Mouse (Mus musculus) heart, embryonic 11.5 days (tissue): Measurements from ENCODE around the gene Usp29. TPM values are rescaled to one million over a fixed set of nuclear protein-coding genes. Genes with fewer than 3 reads are reported as not detected.
"Not testable (repeated sequence)": the region's sequence is repeated elsewhere in the genome, so short reads cannot be mapped to it uniquely, and the experiment has no call there.

ENCODE experiments used
- ATAC-seq: fragments of 200-750 bp; cut with Nextera tagmentation; replicated peaks from 2 replicates; pipeline ENCODE4 v1.8.0; 2017; ENCODE audit warnings: moderate library complexity; ENCODE audit not compliant: insufficient number of reproducible peaks, low FRiP score, low TSS enrichment
- H3K27ac ChIP-seq: fragments of 300-500 bp; sonication (generic); 2 replicates; pipeline ENCODE4 v1.5.1; 2014; ENCODE audit warnings: mild to moderate bottlenecking, low read depth, low read length
- H3K27me3 ChIP-seq: fragments of 300-500 bp; sonication (generic); 2 replicates; pipeline ENCODE4 v1.6.1; 2014; ENCODE audit warnings: mild to moderate bottlenecking, low read length, mixed read lengths; ENCODE audit not compliant: control insufficient read depth, insufficient read depth
- H3K36me3 ChIP-seq: fragments of 300-500 bp; sonication (generic); 2 replicates; pipeline ENCODE4 v1.6.1; 2014; ENCODE audit warnings: mild to moderate bottlenecking, low read length, moderate library complexity, mixed read lengths; ENCODE audit not compliant: control insufficient read depth, insufficient read depth
- H3K4me1 ChIP-seq: fragments of 300-500 bp; sonication (generic); 2 replicates; pipeline ENCODE4 v1.6.1; 2014; ENCODE audit warnings: low read length; ENCODE audit not compliant: control insufficient read depth, insufficient read depth
- H3K4me2 ChIP-seq: fragments of 300-500 bp; sonication (generic); 2 replicates; pipeline ENCODE4 v1.6.1; 2014; ENCODE audit warnings: mild to moderate bottlenecking, moderate library complexity
- H3K4me3 ChIP-seq: fragments of 300-500 bp; sonication (generic); 2 replicates; pipeline ENCODE4 v1.5.1; 2014; ENCODE audit warnings: low read depth, low read length
- H3K9ac ChIP-seq: fragments of 300-500 bp; sonication (generic); 2 replicates; pipeline ENCODE4 v1.6.1; 2014; ENCODE audit warnings: mild to moderate bottlenecking, low read depth, low read length, moderate library complexity
- H3K9me3 ChIP-seq: fragments of 300-500 bp; sonication (generic); replicated peaks from 2 replicates; pipeline ENCODE4 v1.6.1; 2016; ENCODE audit warnings: low read length; ENCODE audit not compliant: control insufficient read depth
- WGBS: fragments of 180-500 bp; shearing (Covaris S2); extraction: QIAGEN DNeasy Blood & Tissue Kit; methylation state at CpG from one replicate; pipeline ENCODE4 v1.1.7; 2014; ENCODE audit not compliant: insufficient replicate concordance; 5-methylcytosine and 5-hydroxymethylcytosine counted together
- polyA plus RNA-seq: library from polyadenylated mRNA; unstranded; fragments of >200 nt; fragmentation: Nextera tagmentation; extraction: Ambion mirVana; gene quantifications from 2 replicates; pipeline ENCODE4 v1.2.1, GENCODE M21; 2014

The Usp29 gene
- polyA plus RNA-seq, 1 experiment from 2014 or later, result 15.5 TPM

GRCm38 (mm10) chr7:6753440-6753839, 23.1 kb downstream of the Usp29 start:
- Histone ChIP-seq H3K4me3 (no peak overlapping the region), H3K4me2 (no peak overlapping the region), H3K27ac (no peak overlapping the region), H3K9ac (no peak overlapping the region), H3K27me3 (no peaks in the 10 kb centered on the region), H3K36me3 (no peaks in the 10 kb centered on the region; the same call in 1 of the 2 replicates), H3K4me1 (peaks cover 10% of the 10 kb centered on the region; the same call in 1 of the 2 replicates), H3K9me3 (no peaks in the 10 kb centered on the region)
- WGBS, result 11% methylated on average over 4 of the region's 4 CpGs
- ATAC-seq, result no peak

DNA sequence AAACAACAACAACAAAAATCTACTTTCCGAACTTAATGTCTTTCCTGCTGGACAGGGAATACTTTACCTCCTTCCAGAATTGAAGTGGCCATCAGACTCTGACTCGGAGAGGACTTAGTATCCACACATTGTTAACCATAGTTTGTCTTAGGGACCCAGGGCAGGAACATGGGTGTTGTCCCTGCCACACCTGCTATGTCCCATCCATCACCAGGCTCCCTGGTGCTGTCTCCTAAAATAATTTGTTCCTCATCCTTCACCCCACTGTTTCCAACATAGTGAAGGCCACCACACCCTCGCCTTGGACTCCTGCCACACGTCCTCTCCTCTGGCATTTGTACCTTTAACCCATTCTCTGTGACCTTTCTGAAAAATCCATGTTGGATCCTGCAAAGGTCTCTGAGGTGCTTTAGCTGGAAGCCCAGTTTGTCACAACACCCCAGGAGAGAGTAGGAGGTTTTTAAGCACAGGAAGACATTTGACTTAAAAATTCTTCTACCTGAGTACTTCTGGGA, 26.5 kb downstream of the Usp29 start:
- Histone ChIP-seq H3K27me3 (no peaks in the 10 kb centered on the region), H3K4me2 (no peak overlapping the region), H3K9me3 (no peaks in the 10 kb centered on the region), H3K36me3 (no peaks in the 10 kb centered on the region; the same call in 1 of the 2 replicates), H3K9ac (no peak overlapping the region), H3K4me1 (peaks cover 5% of the 10 kb centered on the region; the same call in 1 of the 2 replicates), H3K4me3 (no peak overlapping the region), H3K27ac (no peak overlapping the region)
- WGBS, result 75% methylated on average over 4 of the region's 4 CpGs
- ATAC-seq, result no peak

GRCm38 (mm10) chr7:6759698-6760097, 29.3 kb downstream of the Usp29 start:
- WGBS, result 70% methylated on average over 12 of the region's 12 CpGs
- Histone ChIP-seq H3K27ac (no peak overlapping the region), H3K9me3 (no peaks in the 10 kb centered on the region), H3K4me2 (no peak overlapping the region), H3K9ac (no peak overlapping the region), H3K4me3 (no peak overlapping the region), H3K27me3 (no peaks in the 10 kb centered on the region), H3K4me1 (no peaks in the 10 kb centered on the region), H3K36me3 (no peaks in the 10 kb centered on the region; the same call in 1 of the 2 replicates)
- ATAC-seq, result no peak

GRCm38 (mm10) chr7:6760170-6760569, 29.8 kb downstream of the Usp29 start:
- H3K9ac ChIP-seq, result no peak overlapping the region
- H3K9me3 ChIP-seq, result no peaks in the 10 kb centered on the region
- H3K4me2 ChIP-seq, result no peak overlapping the region
- no peak for ATAC-seq
- H3K27ac ChIP-seq, result no peak overlapping the region
- no peaks in the 10 kb centered on the region for H3K27me3 ChIP-seq
- peaks cover under 1% of the 10 kb centered on the region; the same call in 1 of the 2 replicates for H3K4me1 ChIP-seq
- no peaks in the 10 kb centered on the region; the same call in 1 of the 2 replicates for H3K36me3 ChIP-seq
- H3K4me3 ChIP-seq, result no peak overlapping the region
- WGBS, result 56% methylated on average over 6 of the region's 6 CpGs

DNA sequence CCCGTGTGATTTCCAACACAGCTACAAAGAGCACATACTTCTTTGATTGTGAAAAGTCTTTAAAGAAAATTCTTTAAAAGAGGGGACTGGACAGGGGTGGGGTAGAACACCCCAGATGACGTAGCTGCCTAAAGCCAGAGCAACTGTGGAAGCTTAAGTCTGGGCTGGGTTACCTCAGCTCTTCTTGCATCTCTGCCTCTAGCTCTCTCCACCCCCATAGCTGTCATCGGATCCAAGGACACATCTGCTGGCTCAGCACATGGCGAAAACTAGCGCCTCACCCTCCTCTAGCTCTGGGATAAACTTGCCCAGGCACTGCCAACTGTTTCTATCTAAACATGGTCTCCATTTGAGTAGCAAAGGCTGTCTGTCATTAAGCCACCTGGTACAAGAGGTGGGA, 34.9 kb downstream of the Usp29 start:
- Histone ChIP-seq H3K27me3 (no peaks in the 10 kb centered on the region), H3K4me2 (no peak overlapping the region), H3K27ac (no peak overlapping the region), H3K4me1 (peaks cover 15% of the 10 kb centered on the region), H3K9me3 (no peaks in the 10 kb centered on the region), H3K36me3 (no peaks in the 10 kb centered on the region), H3K4me3 (no peak overlapping the region), H3K9ac (no peak overlapping the region)
- ATAC-seq, result peak; percentile 60; the same call in 1 of the 2 replicates
- 29% methylated on average over 5 of the region's 5 CpGs for WGBS

DNA sequence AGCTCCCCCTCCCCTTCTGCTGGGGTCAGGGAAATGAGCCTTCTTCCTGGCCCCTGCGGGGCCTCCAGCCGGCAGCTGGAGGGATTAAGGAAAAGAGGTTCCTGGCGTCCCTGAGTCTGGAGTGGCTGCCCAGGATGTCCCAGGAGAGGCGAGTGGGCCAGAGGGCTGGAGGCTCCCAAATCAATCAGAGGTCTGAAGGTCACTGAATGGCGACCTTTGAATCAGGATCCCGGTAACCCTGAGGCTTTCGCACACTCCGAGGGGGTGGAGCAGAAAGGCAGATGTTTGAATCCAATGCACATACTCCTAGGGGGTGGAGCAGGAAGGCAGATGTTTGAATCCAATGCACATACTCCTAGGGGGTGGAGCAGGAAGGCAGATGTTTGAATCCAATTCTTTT, 39.9 kb downstream of the Usp29 start:
- peak; percentile 52 for ATAC-seq

DNA sequence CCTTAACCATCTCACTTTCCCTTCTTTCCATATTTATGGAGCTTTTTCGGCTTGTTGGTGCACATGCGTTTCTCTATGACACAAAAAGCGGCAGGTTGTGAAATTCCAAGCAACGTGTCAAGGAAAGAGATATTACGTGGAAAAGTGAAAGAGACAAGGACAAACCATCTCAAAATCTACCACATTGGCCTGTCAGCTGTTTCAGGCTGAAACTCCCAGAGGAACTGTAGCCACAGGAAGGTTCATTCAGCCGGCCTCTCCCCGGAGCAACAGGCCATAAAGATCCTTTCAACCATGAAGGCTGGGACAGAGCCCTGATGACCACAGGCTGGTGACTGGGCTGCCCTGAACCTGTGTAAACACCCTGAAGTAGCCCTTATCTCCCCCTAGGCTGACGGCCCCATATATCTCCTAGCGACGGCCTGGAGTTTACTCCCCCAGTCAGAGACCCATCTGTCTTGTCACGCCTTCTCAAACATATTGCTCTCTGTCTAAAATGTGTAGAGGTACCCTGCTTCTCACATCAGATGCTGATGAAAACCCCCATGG, 43.6 kb downstream of the Usp29 start:
- H3K27me3 ChIP-seq, H3K9me3 ChIP-seq, H3K4me3 ChIP-seq, H3K27ac ChIP-seq, H3K36me3 ChIP-seq: not testable (repeated sequence)
- 31% methylated on average over 11 of the region's 11 CpGs for WGBS
- H3K4me1 ChIP-seq, result peaks cover 42% of the 10 kb centered on the region
- 0 out of 2 replicates have a peak, but pooled peaks have one; percentile 32 for ATAC-seq
- 0 out of 2 replicates have a peak overlapping the region, but pooled peaks have one; percentile 22 for H3K9ac ChIP-seq
- H3K4me2 ChIP-seq, result peak overlapping the region; percentile 6; the same call in 1 of the 2 replicates

More for the DNA sequence above, 39.9 kb downstream of the Usp29 start:
- peak overlapping the region; percentile 17; the same call in 1 of the 2 replicates for H3K4me2 ChIP-seq
- H3K9me3 ChIP-seq, result no peaks in the 10 kb centered on the region
- no peak overlapping the region for H3K9ac ChIP-seq
- H3K27me3 ChIP-seq, result no peaks in the 10 kb centered on the region
- H3K4me1 ChIP-seq, result peaks cover 25% of the 10 kb centered on the region
- 4% methylated on average over 8 of the region's 8 CpGs for WGBS
- H3K27ac ChIP-seq, result peak overlapping the region; percentile 74
- no peak overlapping the region for H3K4me3 ChIP-seq
- no peaks in the 10 kb centered on the region for H3K36me3 ChIP-seq

DNA sequence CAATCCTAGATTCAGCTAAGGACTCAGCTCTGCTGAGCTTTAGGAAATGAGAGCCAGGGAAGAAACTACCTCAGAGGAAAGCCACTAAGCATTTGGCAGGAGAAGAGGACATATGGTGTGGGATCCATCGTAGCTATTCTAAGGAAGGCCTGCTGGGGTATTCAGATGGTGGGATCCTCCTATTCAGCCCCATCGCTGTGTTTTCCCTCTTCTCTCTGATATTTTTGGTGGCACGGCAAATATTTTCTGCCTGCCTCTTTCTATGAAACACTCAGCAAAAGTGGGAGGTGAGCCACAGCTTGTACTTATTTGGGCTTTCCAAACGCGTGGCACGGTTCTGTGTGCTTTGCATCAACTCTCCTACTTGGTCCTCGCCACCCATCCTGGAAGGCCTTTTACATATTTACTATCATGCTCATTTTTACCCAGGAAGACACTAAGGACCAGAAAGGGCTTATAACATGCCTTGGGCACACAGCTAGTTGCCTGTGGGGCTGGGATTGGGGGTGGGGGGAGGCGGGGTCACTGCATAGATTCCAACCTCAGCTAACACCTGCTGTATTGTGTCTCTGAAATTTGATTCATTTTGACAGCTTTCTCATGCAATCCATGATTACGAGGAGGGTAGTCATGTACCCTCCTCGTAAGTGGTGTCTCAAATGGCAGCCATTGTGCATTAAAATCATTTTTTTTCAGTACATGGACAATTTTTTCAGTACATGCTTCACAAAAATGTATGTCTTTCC, 46.1 kb downstream of the Usp29 start:
- Histone ChIP-seq H3K27ac (peak overlapping the region; percentile 83), H3K4me1 (peaks cover 28% of the 10 kb centered on the region), H3K4me2 (no peak overlapping the region), H3K4me3 (no peak overlapping the region), H3K27me3 (no peaks in the 10 kb centered on the region), H3K9me3 (no peaks in the 10 kb centered on the region), H3K36me3 (no peaks in the 10 kb centered on the region), H3K9ac (no peak overlapping the region)
- no peak for ATAC-seq
- 76% methylated on average over 10 of the region's 10 CpGs for WGBS
